Mouse (Mus musculus) adrenal gland, adult (tissue): Measurements from ENCODE around the gene Frmd8.

Experiments used
- DNase-seq, 2 experiments: peaks; one replicate each; pipeline ENCODE4 v3.0.0; 2022 to 2023; ENCODE audit warnings: low spot score in 1 of 2; ENCODE audit not compliant: inconsistent age in 2 of 2

Frmd8 gene

GRCm38 (mm10) chr19:5840086-5840889 lies 34.8 kb downstream of the Frmd8 start:
- DNase-seq = peak; percentile 52 to 82

GRCm38 (mm10) chr19:5839317-5840085 lies 35.6 kb downstream of the Frmd8 start:
- peak; percentile 41 to 75 for DNase-seq

GRCm38 (mm10) chr19:5838892-5839165 lies 36.2 kb downstream of the Frmd8 start:
- DNase-seq = no peak

GRCm38 (mm10) chr19:5838136-5838891 lies 36.8 kb downstream of the Frmd8 start:
- DNase-seq = peak; percentile 31 to 70

- peak; percentile 15 to 69 for DNase-seq
Observed at GRCm38 (mm10) chr19:5837606-5838005, 37.5 kb downstream of the Frmd8 start.

GRCm38 (mm10) chr19:5836941-5837572 lies 38.0 kb downstream of the Frmd8 start:
- DNase-seq = peak; percentile 38 to 73

- peak; percentile 12 to 69 for DNase-seq
Observed at GRCm38 (mm10) chr19:5835922-5836430, 39.1 kb downstream of the Frmd8 start.

- peak; percentile 28 to 70 for DNase-seq
Observed at GRCm38 (mm10) chr19:5835054-5835921, 39.8 kb downstream of the Frmd8 start.

GRCm38 (mm10) chr19:5834260-5834925 lies 40.7 kb downstream of the Frmd8 start:
- DNase-seq = peak; percentile 39 to 65

GRCm38 (mm10) chr19:5833287-5834100 lies 41.6 kb downstream of the Frmd8 start:
- peak; percentile 58 to 78 for DNase-seq

GRCm38 (mm10) chr19:5832326-5832725 lies 42.7 kb downstream of the Frmd8 start:
- DNase-seq = no peak

- peak; percentile 75 to 88 for DNase-seq
Observed at GRCm38 (mm10) chr19:5831958-5832320, 43.1 kb downstream of the Frmd8 start.

GRCm38 (mm10) chr19:5831224-5831957 lies 43.7 kb downstream of the Frmd8 start:
- DNase-seq = no peak

- no peak for DNase-seq
Observed at GRCm38 (mm10) chr19:5830776-5831175, 44.3 kb downstream of the Frmd8 start.

- DNase-seq = no peak
Observed at GRCm38 (mm10) chr19:5829958-5830615, 45.0 kb downstream of the Frmd8 start.

GRCm38 (mm10) chr19:5828905-5829304 lies 46.2 kb downstream of the Frmd8 start:
- DNase-seq = no peak

- DNase-seq = no peak
Observed at GRCm38 (mm10) chr19:5828155-5828554, 46.9 kb downstream of the Frmd8 start.
